Mouse (Mus musculus) cortical plate, adult 2 months (tissue): ENCODE data around the gene Zfp738.

Experiments used
- CTCF ChIP-seq: fragments of 200-500 bp; IDR thresholded peaks from 2 replicates; pipeline ENCODE4 v1.5.1; 2011; ENCODE audit warnings: mild to moderate bottlenecking, control low read depth, low read length; ENCODE audit not compliant: insufficient read depth; ENCODE audit errors: extremely low read depth
- POLR2A ChIP-seq: fragments of 200-500 bp; IDR thresholded peaks from 2 replicates; pipeline ENCODE4 v1.6.1; 2011; ENCODE audit warnings: mild to moderate bottlenecking, low read length, control low read depth; ENCODE audit not compliant: insufficient read depth; ENCODE audit errors: extremely low read depth

- TF ChIP-seq CTCF (no peak), POLR2A (peak; percentile 67)
These were observed 37.1 kb upstream of the Zfp738 start for GRCm38 (mm10) chr13:67723848-67724479.
